Mouse (Mus musculus) megakaryocyte progenitor cell, adult 5-6 weeks (primary cell): ENCODE data around the gene R3hcc1l. TPM values are rescaled to one million over a fixed set of nuclear protein-coding genes. Genes with fewer than 3 reads are reported as not detected.

Source experiments
- ATAC-seq: replicated peaks from 2 replicates; pipeline ENCODE4 v1.8.0; 2016; ENCODE audit warnings: mild to moderate bottlenecking, moderate TSS enrichment, inconsistent platforms; ENCODE audit not compliant: poor library complexity
- total RNA-seq, 2 experiments: library from RNA; stranded (forward) in 1 of 2; stranded (reverse) in 1 of 2; fragments of 157-497, 149-512 nt in 1 of 2; fragments of 200-1000 nt in 1 of 2; gene quantifications; 2 replicates each; pipeline versions ENCODE4 v1.2.3 to v1.2.4; 2015 to 2017

R3hcc1l gene
- total RNA-seq (2015) = 24.0 and 28.6 TPM in 2 replicates
- total RNA-seq (2017) = 24.6 and 36.6 TPM in 2 replicates

DNA sequence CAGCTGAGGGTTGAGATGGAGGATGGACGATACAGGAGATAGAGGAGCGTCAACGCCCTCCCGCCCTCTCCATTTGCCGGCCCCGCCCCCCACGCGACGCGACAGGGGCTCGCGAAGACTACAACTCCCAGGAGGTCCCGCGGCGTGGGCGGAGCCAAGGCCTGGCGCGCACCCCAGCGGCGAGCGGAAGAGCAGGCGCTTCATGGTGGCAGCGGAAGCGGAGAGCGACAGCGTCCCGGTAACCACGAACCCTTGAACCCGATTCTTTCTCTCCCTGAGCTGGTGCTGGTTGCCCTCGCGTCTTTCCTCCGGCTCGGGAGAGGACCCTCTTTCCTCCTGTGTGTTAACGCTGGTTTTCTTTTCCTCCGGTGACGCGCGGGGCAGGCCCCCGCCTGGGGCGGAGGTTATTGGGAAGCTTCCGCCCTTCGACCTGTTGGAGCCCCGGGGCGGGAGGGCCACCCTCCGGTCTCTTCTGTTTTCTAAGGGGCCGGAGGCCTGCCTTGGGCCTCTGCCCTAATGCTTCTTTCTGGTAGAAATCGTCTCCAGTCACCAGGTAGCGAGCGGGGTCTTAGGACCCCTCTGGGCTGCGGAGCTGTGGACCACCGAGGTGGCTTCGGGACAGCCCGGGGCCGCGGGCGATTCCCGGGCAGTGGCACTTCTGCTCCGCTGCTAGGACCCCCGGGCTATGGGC lies at the start of gene R3hcc1l:
Gene R3hcc1l (plus strand): TSS at position 140 of the 691 bp plus-strand sequence.
- peak; percentile 96 for ATAC-seq

DNA sequence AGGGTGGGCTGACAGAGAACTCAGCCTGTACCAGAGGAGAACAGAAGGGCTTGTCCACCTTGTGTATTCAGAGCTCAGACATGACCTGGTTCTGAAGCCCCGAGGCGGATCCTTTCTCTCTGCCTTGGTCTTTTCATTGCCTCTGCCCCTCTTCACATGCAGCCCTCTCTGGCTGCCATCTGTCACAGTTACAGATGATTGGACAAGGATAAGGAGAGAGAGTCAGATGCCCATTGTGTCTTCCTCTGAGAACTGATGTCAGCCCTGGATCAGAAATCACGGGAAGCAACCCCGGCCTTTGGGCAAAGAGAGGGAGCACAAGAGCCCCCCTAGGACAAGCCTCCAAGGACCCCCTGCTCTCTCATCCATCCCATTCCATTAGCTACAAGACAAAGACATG lies 47.0 kb upstream of the R3hcc1l start:
- ATAC-seq = no peak

DNA sequence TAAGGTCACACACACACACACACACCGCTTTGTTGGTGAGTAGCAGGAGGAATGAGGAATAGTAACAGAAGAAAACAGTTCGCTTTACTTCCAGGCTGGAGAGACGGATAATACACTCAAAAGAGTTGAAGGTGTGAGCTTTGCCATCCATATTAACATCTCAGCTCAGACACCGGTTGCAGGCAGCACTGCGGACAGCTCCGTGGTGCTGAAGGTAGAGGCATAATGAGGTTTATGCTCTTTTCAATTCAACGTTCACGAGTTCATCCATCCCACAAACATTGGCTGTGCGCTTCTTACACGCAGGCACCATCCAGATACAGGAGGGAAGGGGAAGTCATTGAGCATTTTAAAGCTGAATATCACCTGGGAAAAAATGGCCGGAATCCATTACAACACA lies 45.7 kb upstream of the R3hcc1l start:
- ATAC-seq = no peak

DNA sequence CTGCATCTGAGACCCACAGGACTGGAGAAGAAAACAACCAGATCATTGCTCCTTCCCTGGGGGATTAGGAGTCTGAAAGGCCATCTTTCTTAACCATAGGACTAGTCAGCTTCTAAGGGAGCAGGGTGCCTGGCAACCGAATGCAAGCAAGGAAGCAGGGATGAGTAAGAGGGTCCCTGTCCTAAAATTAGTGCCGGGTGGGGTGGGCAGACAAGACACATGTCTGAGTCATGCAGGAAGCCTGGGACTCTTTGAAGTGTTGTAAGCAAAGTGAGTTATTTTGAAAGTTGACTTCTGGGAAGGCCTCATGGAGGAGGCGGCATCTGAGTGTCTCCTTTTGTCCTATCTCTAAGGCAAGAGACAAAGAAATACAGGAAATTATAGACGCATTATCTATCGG lies 40.8 kb upstream of the R3hcc1l start:
- ATAC-seq = no peak

GRCm38 (mm10) chr19:42478303-42478702 lies 40.3 kb upstream of the R3hcc1l start:
- ATAC-seq = no peak

GRCm38 (mm10) chr19:42485443-42485842 lies 33.1 kb upstream of the R3hcc1l start:
- ATAC-seq = no peak

- ATAC-seq = no peak
These were observed 31.3 kb upstream of the R3hcc1l start for GRCm38 (mm10) chr19:42487261-42487660.

- ATAC-seq = no peak
These were observed 25.2 kb upstream of the R3hcc1l start for GRCm38 (mm10) chr19:42493257-42493917.

DNA sequence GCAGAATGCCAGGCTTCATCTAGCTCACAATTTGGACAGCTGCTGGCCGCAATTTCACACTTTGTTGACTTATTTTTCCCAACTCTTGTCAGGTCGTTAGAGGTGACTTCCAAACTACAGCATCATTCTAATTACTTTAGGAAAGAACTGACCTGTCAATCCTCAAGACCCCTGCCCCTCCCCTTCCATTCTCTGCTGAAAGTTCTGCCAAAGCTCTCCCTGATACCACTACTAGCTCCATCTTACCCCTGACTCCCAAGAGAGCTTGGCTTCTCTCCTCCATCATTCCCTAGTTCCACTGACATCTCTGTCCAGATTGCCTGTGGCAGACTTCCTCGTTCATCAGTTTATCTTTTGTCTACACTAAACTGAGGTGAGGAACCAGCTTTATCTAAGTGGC lies 14.4 kb upstream of the R3hcc1l start:
- no peak for ATAC-seq

DNA sequence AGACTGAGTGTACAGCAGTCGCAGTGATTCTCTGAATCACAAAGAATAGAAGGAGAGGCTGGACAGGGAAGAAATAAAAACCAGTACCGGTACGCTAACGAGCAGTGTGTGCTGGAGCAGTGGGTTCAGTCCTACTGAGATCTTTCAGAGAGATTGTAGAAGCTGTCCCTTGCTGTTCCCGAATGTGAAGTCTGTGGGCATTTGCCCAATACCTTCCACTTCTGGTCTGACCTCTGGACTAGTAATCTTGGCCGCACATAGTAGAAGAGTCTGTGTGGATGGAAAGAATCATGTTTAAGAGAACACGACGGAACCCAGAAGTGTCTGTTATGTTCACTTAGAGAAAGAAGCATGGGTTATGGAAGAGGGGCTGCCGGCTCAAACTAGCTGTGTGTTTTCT lies 8.9 kb upstream of the R3hcc1l start:
- ATAC-seq = no peak

- peak; percentile 97 for ATAC-seq
These were observed 8.0 kb upstream of the R3hcc1l start for GRCm38 (mm10) chr19:42510276-42511171.

DNA sequence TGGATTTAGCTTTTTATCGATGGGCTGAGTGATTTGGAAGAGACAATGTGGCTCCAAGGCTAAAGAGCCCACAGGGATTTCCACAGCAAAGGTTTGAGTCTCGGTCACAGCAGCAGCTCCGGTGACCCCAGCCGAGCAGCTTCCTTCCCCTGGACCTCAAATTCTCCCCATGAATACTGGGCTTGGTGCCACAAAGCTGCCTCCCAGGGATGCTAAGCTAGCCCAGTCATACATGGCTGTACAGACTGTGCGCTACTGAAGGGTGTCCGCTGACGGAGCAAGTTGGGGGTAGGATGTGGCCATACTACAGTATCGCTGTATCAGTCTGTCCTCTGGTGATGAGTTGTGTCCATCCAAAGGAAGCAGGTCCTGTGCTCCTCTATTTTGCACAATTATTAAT lies 2.9 kb upstream of the R3hcc1l start:
- ATAC-seq = no peak

DNA sequence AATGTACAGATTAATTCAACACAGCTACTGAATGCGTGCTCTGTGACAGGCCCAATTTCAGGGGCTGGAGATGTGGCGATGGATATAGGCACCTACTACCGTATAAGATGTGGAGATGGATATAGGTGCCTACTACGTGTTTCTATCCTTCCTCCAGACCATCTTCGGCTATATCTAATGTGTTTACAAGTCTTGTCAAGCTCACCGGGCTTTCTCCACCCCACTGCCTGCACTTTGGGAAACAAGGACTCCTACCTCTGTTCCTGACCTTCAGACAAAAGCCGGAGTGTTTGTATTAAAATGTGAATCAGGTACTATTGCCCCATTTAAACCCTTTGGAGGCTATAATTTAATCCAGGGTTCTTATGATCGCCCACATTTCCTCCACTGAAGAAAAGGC lies 2.4 kb upstream of the R3hcc1l start:
- no peak for ATAC-seq

DNA sequence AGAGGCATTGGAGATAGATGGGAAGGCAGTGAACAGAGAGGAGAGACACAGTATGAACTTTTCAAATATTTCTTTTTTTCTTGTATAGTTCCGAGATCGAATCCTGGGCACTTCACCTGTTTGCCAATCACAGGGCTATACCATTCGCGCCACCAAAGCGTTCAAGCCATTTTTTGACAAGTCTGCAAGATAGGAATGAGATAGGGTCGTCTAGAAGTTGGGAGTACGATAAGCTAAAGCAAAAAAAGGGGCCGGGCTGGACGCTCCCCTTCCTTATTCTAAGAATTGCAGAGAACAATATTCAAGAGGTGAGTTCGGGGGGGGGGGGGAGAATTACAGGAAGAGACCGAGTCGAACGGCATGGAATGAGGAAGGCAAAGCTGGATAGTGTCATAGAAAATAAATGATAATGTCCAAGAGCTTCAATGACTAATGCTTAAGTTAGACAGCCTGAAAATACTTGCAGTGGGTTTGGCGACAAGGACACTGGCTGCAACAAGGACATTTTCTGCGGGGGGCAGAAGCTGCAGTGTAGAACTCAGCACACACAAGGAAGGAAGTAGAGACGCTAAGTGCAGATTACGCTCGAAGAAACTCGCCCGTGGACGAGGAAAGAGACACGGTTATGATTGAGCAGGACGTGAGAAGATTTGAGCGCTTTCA lies 471 bp upstream of the R3hcc1l start:
- ATAC-seq = peak; percentile 1; the same call in 1 of the 2 replicates

GRCm38 (mm10) chr19:42519760-42520159 lies 1.2 kb downstream of the R3hcc1l start:
- 0 out of 2 replicates have a peak, but pooled peaks have one; percentile 5 for ATAC-seq

- ATAC-seq = no peak
These were observed 6.1 kb downstream of the R3hcc1l start for GRCm38 (mm10) chr19:42524703-42525102.

- peak; percentile 58 for ATAC-seq
These were observed 11.5 kb downstream of the R3hcc1l start for GRCm38 (mm10) chr19:42529992-42530437.

DNA sequence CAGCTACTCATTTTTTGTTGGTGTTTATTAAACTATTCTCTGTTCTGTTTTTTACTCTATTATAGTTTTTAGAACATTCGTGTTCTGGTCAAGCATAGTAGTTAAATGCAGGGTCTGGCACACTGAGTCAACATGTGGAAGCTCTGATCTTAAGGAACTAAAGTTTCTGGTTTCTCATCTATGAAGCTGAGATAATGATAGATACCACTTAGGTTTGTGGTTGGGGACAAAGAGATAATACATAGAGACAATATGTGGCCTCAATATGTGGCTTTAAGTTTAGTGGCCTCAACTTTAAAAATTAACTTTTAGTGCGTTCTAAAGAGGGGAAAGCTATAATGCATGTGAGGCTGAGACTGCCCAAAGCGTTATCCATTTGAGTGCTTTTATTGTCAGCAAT lies 15.9 kb downstream of the R3hcc1l start:
- no peak for ATAC-seq

DNA sequence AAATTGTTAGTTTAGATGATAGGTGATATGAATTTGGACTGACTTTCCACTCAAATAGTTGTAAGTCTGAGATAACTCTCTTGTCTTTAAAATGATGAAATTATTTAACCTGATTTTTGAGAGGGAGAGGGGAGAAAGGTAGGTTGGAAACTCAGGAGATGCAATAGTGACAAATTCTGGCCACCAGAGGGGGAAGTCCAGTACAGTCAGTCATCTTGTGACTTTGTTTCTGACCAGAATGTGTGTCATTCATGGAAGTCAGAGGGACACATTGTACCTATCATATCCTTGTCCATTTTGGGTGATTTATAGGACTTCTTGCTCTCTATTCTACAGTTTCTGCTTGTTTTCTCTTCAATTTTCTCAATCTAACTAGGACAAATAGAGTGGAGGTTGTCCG lies 19.0 kb downstream of the R3hcc1l start:
- ATAC-seq = no peak

GRCm38 (mm10) chr19:42538911-42539310 lies 20.4 kb downstream of the R3hcc1l start:
- ATAC-seq = no peak
